Mouse (Mus musculus) heart, postnatal 25 days (tissue): ENCODE data around the gene Xrcc1. TPM values are rescaled to one million over a fixed set of nuclear protein-coding genes. Genes with fewer than 3 reads are reported as not detected.

Experiments
- DNase-seq: peaks from one replicate; pipeline ENCODE4 v3.0.0; 2022; ENCODE audit warnings: low spot score
- intact Hi-C: fragments of 180-260 bp; cut with DNase I; formaldehyde crosslinking; loops from one replicate; pipeline ENCODE4 v1.15.1; 2025
- total RNA-seq, 2 experiments: library from RNA; stranded (reverse); gene quantifications; 2 replicates each; pipeline ENCODE4 v1.2.3; 2021

Xrcc1 gene
- total RNA-seq, 2 experiments from 2014 or later: 27.8 to 27.9 TPM

DNA sequence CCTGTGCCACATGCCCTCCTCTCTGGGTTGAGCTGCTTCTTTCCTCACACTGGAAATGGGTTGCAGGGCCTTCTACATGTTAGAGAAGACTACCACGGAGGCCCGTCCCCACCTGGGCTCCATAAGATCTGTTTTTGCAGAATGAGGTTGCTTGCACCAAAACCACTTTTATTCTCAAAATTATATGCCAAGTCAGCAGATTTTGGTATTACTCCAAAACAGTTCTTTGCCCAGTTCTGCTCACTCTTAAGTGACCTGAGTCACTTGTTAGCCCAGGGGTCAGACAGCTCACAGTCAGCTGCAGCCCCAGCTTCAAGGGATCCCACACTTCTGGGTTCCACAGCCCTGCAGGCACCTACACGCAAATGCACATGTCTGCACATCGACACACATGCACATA lies 15.4 kb downstream of the Xrcc1 start:
- intact Hi-C loops: no loop called here

GRCm38 (mm10) chr7:24563191-24563836 lies 17.2 kb downstream of the Xrcc1 start:
- intact Hi-C loops: no loop called here
- DNase-seq: no peak

More for the DNA sequence above, 15.4 kb downstream of the Xrcc1 start:
- no peak for DNase-seq

DNA sequence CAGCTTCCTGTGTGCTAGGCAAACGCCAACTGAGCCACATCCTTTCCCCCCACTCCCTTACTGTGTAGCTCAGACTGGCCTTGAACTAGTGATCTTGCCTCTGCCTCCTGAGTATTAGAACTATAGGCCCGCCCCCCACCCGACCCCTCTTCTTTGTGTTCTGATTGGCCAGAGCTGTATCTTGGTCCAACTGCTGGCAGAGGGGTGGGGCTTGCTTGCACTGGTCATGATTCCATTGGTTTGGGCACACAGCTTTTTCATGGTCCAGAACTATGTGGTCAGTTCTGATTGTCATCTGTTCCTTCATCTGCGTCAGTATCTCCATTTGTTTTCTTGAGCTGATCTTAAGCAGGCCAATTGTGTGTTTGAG lies 17.7 kb downstream of the Xrcc1 start:
- intact Hi-C loops: loop anchor here (2.0 kb wide), 1 partner anchor 91 kb away; no protein-coding TSS in a partner anchor
- no peak for DNase-seq

GRCm38 (mm10) chr7:24564607-24565265 lies 18.6 kb downstream of the Xrcc1 start:
- DNase-seq: peak; percentile 29
- intact Hi-C loops: loop anchor here (2.0 kb wide), 1 partner anchor 92 kb away; no protein-coding TSS in a partner anchor

DNA sequence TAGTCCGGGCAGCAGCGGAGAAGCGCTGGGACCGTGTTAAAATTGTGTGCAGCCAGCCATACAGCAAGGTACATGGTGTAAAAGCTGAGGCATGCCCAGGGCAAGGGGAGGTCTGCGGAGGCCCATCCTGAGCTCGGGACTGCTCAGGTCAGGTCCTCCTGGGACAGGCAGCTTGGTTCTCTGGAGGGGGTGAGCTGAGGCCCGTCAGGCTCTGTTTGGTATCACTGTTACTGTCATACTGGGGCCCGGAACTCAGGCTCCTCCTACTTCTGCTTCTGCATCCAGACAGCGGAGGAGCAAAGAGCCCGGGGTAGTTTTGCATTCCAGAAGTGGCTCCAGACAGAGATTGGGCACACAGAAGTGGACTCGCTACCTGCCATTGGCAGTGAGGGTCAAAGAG lies 19.5 kb downstream of the Xrcc1 start:
- DNase-seq: no peak
- intact Hi-C loops: loop anchor here (2.0 kb wide), 1 partner anchor 93 kb away; no protein-coding TSS in a partner anchor

- DNase-seq: no peak
- intact Hi-C loops: no loop called here
Observed at GRCm38 (mm10) chr7:24566206-24566605, 20.1 kb downstream of the Xrcc1 start.

DNA sequence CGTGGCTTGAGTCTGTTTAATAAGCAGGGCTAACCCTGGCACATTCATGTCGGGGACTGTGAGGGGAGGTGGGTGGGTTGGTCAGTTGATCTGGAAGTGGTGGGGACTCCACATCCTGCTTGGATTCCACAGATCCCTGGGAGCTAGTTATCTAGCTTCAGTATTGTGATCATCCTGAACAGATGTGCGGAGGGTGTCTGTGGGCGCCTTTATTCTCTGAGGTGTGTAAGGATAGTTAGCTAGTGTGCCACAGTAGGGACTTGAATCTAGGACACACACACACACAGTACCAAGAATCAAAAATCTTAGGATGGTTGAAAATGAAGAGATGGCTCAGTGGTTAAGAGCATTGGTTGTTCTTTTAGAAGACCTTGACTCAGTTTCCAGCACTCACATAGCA lies 22.4 kb downstream of the Xrcc1 start:
- no peak for DNase-seq
- intact Hi-C loops: no loop called here

GRCm38 (mm10) chr7:24571071-24571470 lies 25.0 kb downstream of the Xrcc1 start:
- intact Hi-C loops: no loop called here
- DNase-seq: no peak

GRCm38 (mm10) chr7:24572455-24572854 lies 26.4 kb downstream of the Xrcc1 start:
- intact Hi-C loops: no loop called here

GRCm38 (mm10) chr7:24574224-24574796 lies 28.2 kb downstream of the Xrcc1 start:
- intact Hi-C loops: no loop called here

More at GRCm38 (mm10) chr7:24572455-24572854, 26.4 kb downstream of the Xrcc1 start:
- no peak for DNase-seq

GRCm38 (mm10) chr7:24577811-24578210 lies 31.7 kb downstream of the Xrcc1 start:
- DNase-seq: no peak
- intact Hi-C loops: no loop called here

More at GRCm38 (mm10) chr7:24574224-24574796, 28.2 kb downstream of the Xrcc1 start:
- no peak for DNase-seq

DNA sequence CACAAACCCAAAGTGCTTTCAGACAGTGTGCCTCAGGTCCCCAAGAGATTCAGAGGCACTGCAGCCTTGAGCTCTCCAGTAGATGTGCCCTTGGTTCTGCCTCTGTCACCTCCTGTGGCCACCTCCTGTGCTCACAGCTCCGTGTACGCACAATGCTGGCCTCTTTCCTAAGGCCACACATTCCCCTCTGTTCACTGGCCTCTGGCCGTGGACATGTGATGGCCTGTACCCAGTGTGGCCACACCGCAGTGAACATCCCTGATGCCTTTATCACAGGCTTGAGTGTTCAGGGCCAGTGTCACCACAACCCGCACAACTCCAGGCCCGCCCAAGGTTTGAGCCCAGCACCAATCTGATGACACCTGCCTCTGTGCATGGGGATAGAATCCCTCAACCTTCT lies 38.8 kb downstream of the Xrcc1 start:
- DNase-seq: no peak
- intact Hi-C loops: no loop called here

- DNase-seq: no peak
- intact Hi-C loops: no loop called here
Observed at GRCm38 (mm10) chr7:24585995-24586394, 39.9 kb downstream of the Xrcc1 start.

GRCm38 (mm10) chr7:24586828-24587227 lies 40.7 kb downstream of the Xrcc1 start:
- intact Hi-C loops: no loop called here
- DNase-seq: no peak

DNA sequence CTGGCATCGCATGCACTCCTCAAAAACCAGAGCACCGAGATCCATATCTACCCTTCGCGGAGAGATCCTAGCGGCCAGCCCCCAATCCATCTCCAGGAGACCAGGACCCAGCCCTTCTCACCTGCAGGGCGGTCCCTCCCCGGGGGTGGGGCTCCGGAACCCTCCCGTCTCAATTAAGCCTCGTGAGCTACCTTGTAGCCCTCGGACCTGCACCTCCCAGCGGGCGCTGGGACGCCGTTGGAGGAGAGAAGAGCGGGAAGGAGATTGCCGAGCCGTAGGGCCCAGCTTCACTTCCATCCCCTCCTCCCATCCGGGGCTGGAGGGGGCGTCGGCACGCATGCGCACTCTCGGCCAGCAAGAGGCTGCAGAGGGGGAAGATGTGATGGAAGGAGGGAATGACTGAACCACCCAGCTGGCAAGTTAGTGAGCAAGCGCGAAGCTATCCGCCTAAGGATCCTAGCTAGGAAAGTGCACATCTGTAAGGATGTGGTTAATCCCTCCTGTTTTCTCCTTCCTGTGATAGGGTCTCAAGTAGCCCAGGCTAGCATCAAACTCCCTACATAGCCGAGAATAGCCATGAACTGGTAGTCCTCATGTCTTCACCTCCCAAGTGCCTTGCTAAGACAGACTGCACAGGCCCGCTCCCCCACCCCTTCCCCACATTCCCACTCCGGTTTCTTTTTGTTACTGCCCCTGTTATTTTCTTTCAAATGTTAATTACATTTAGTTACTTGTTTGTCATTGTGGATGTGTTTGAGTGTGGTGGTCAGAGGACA lies 41.4 kb downstream of the Xrcc1 start, which contains the start of the genes Ethe1 and Zfp575:
Gene Ethe1 (plus strand): TSS at position 214 of the 776 bp plus-strand sequence.
Gene Zfp575 (minus strand): TSS at position 312 of the 776 bp plus-strand sequence.
- intact Hi-C loops: no loop called here
- DNase-seq: peak; percentile 35

DNA sequence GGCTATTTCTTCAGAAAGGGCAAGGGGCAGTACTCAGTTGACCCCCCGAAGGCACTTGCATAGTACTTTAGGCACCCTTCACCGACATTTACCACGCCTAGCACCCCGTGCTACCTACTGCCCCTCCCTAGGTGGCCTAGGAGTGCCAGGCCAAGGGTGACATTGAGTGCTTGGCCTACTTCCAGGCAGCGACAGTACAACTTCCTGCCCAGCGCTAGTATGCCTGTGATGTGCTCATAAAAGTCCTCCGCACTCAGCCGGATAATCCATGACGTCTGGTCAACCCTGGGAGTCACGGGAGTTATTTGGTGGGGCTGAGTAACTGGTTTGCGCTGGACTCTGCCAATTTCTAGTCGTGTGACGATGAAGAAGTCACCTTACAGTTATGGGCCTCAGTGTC lies 42.2 kb downstream of the Xrcc1 start:
- intact Hi-C loops: no loop called here
- no peak for DNase-seq

DNA sequence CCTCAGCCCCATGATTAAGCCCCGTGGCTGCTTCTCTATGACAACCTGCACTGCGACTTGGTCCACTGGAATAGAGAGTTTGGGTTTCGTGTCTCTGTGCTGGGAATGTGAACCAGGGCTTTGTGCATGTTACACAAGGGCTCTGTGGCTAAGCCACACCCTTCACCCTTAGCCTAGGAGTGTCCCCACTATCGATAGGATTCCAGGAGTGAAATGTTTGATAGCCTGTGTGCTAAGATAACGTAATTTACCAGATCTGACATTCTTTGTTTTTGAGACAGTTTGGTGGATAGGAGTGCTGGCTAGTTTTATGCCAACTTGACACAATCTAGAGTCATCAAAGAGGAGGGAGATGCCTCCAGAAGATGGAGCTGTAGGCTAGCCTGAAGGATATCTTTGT lies 45.6 kb downstream of the Xrcc1 start:
- DNase-seq: no peak
- intact Hi-C loops: no loop called here

- intact Hi-C loops: no loop called here
Observed at GRCm38 (mm10) chr7:24592163-24592562, 46.1 kb downstream of the Xrcc1 start.

GRCm38 (mm10) chr7:24592781-24593180 lies 46.7 kb downstream of the Xrcc1 start:
- DNase-seq: no peak
- intact Hi-C loops: no loop called here

More at GRCm38 (mm10) chr7:24592163-24592562, 46.1 kb downstream of the Xrcc1 start:
- DNase-seq: no peak

- intact Hi-C loops: no loop called here
- peak; percentile 49 for DNase-seq
Observed at GRCm38 (mm10) chr7:24593621-24594308, 47.7 kb downstream of the Xrcc1 start.
